Mouse (Mus musculus) testis, adult 2 months (tissue): ENCODE data around the gene Prkg2.

Source experiments
- CTCF ChIP-seq: fragments of 200-500 bp; IDR thresholded peaks from 2 replicates; pipeline ENCODE4 v1.5.1; 2012; ENCODE audit warnings: low read depth, mild to moderate bottlenecking, inconsistent platforms, low read length, moderate library complexity; ENCODE audit not compliant: control insufficient read depth, insufficient read depth, insufficient replicate concordance
- POLR2A ChIP-seq: fragments of 200-500 bp; IDR thresholded peaks from 2 replicates; pipeline ENCODE4 v1.6.1; 2012; ENCODE audit warnings: low read depth, mild to moderate bottlenecking, inconsistent platforms, low read length, moderate library complexity; ENCODE audit not compliant: control insufficient read depth

GRCm38 (mm10) chr5:98987116-98987515, 50.0 kb downstream of the Prkg2 start:
- no peak for TF ChIP-seq CTCF
- TF ChIP-seq POLR2A = no peak
